Mouse (Mus musculus): Measurements from ENCODE around the gene Cdc42ep3.

DNA sequence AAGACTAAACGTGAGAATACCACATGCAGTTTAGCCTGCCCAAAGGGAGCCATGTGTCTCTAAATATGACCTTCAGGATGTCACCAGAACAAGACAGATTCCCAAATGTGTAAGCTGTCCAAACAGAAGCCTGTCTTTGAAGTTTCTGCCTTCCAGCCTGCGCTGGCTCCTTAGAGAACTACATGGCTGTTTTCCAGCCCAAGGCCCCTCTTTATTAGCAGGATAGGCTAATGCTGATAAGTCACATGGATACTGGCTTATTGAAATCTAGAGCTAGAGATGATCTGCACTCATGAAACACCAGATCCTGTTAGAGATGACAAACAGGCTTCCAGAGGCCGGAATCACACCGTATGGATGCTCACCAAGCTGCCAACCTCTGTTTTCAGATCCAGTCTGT lies 5.5 kb downstream of the Cdc42ep3 start:
- TF ChIP-seq CTCF (IDR thresholded peaks at IDR 0.05; ENCODE audit: insufficient read depth, low read length) = no peak
- no peak for TF ChIP-seq POLR2A (IDR thresholded peaks at IDR 0.05; ENCODE audit: borderline replicate concordance, extremely low read depth, low read depth, low read length)
